Mouse (Mus musculus) G1E (cell line): ENCODE data around the gene Klk1.

Experiments
- CTCF ChIP-seq: IDR thresholded peaks from 2 replicates; pipeline ENCODE4 v1.5.1; 2012; ENCODE audit warnings: low read depth, low read length, inconsistent platforms, mixed read lengths
- GATA1 ChIP-seq: IDR thresholded peaks from 2 replicates; pipeline ENCODE4 v1.6.1; 2012; ENCODE audit warnings: borderline replicate concordance, low read length, inconsistent platforms, mixed read lengths

- TF ChIP-seq GATA1 (no peak), CTCF (no peak)
These were observed 45.7 kb upstream of the Klk1 start for GRCm38 (mm10) chr7:44179299-44180045.
